Mouse (Mus musculus) embryonic facial prominence, embryonic 14.5 days (tissue): ENCODE data around the gene Otop2. TPM values are rescaled to one million over a fixed set of nuclear protein-coding genes. Genes with fewer than 3 reads are reported as not detected.
A peak's percentile ranks its signal among the peaks of the same experiment; 100 is the strongest.

Experiments used
- ATAC-seq: fragments of 200-750 bp; cut with Nextera tagmentation; 2 replicates; pipeline ENCODE4 v1.8.0; 2017; ENCODE audit warnings: low read depth, moderate number of reproducible peaks, moderate TSS enrichment
- DNase-seq: peaks from one replicate; pipeline ENCODE4 v3.0.0-alpha.2; 2015; ENCODE audit warnings: low spot score
- H3K27ac ChIP-seq: fragments of 300-500 bp; sonication (generic); replicated peaks from 2 replicates; pipeline ENCODE4 v1.5.1; 2014; ENCODE audit warnings: low read depth, mild to moderate bottlenecking, low read length, moderate library complexity
- H3K27me3 ChIP-seq: fragments of 300-500 bp; sonication (generic); replicated peaks from 2 replicates; pipeline ENCODE4 v1.6.1; 2014; ENCODE audit warnings: low read length; ENCODE audit not compliant: control insufficient read depth, insufficient read depth
- H3K36me3 ChIP-seq: fragments of 300-500 bp; sonication (generic); 2 replicates; pipeline ENCODE4 v1.6.1; 2014; ENCODE audit warnings: low read length, mixed read lengths; ENCODE audit not compliant: control insufficient read depth, insufficient read depth
- H3K4me1 ChIP-seq: fragments of 300-500 bp; sonication (generic); 2 replicates; pipeline ENCODE4 v1.6.1; 2014; ENCODE audit warnings: antibody characterized with exemption, low read length; ENCODE audit not compliant: control insufficient read depth, insufficient read depth
- H3K4me2 ChIP-seq: fragments of 300-500 bp; sonication (generic); 2 replicates; pipeline ENCODE4 v1.6.1; 2014; ENCODE audit warnings: low read depth, mild to moderate bottlenecking, low read length, moderate library complexity, mixed read lengths
- H3K4me3 ChIP-seq: fragments of 300-500 bp; sonication (generic); 2 replicates; pipeline ENCODE4 v1.5.1; 2014; ENCODE audit warnings: low read depth, mild to moderate bottlenecking, low read length
- H3K9ac ChIP-seq: fragments of 300-500 bp; sonication (generic); 2 replicates; pipeline ENCODE4 v1.6.1; 2014; ENCODE audit warnings: low read depth, mild to moderate bottlenecking, low read length, moderate library complexity, mixed read lengths
- H3K9me3 ChIP-seq: fragments of 300-500 bp; sonication (generic); 2 replicates; pipeline ENCODE4 v1.6.1; 2016; ENCODE audit warnings: low read length; ENCODE audit not compliant: control insufficient read depth
- WGBS: fragments of 180-500 bp; shearing (Covaris S2); extraction: QIAGEN DNeasy Blood & Tissue Kit; methylation state at CpG from one replicate; pipeline ENCODE4 v1.1.7; 2014; 5-methylcytosine and 5-hydroxymethylcytosine counted together
- polyA plus RNA-seq: library from polyadenylated mRNA; unstranded; fragments of >200 nt; fragmentation: Nextera tagmentation; extraction: Ambion mirVana; gene quantifications from 2 replicates; pipeline ENCODE4 v1.2.1, GENCODE M21; 2014

Gene Otop2
- polyA plus RNA-seq, 1 experiment from 2014 or later = not detected

DNA sequence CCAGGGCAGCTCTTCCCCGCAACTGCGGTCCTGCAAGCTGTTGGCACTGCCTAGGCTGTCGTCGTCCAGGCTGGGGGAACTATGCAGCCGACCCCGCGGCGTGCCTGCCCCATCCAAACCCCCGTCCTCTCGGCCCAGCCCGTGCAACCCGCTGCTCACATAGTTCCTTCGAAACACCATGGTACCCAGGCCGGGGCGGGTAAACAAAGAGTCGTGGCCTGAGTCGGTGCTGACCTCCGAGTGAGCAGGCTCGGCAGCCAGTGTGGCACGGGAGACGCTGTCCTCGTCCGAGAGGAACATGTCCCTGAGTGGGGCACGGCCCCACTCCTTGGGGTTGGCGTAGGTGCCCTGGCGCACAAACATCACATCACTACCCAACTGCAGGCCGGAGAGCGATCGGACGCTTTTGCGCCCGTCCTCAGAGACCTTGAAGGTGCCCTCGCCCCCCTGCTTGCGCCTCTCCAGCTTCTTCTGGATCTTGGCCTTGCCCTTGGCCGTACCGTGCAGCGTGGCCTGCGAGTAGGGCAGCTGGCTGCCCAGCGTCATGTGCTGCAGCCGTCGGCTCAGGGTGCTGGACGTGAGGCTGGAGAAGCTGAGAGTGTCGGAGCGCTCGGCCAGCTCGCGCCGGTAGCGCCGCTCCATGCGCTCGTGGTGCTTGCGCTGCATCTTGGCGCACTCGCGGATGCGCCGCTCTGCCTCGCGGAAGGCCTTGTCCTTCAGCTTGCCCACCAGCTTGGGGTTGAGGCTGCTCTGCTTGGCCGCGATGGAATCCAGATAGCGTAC, 11.5 kb downstream of the Otop2 start:
- no peak for ATAC-seq
- no peak for DNase-seq
- H3K4me1 ChIP-seq = no peaks in the 10 kb centered on the region

DNA sequence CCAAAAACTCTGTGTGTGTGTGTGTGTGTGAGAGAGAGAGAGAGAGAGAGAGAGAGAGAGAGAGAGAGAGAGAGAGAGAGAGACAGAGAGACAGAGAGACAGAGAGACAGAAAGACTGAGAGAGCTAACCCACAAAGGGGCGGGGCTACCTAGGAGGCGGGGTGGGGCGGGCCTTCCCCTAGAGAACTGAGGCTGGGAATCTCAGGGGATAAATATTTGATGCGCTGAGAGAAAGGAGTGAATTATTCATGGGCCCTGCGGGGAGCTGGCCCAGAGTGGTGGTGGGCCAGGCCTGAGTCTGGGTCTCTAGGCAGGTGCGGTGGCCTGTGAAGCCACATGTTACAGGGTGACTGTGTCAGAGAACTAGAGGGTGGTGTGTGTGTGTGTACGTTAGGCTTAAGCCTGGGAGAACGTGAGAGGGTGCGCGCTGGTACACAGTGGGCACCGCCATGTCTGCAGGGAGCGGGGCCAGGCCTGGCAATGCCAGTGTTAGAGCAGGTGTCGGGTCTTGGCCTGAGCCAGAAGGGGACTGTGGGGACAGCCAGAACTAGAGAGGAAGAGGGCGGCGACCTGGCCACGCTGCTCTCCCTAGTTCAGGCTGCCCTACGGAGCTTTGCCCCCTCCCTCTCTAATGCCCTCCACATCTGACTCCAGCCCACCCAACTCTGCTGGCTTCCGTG, 12.9 kb downstream of the Otop2 start:
- H3K4me2 ChIP-seq = no peak overlapping the region
- no peak overlapping the region for H3K4me3 ChIP-seq
- H3K9me3 ChIP-seq = no peaks in the 10 kb centered on the region
- DNase-seq (no peak), ATAC-seq (peak; percentile 19; the same call in 1 of the 2 replicates)
- H3K27me3 ChIP-seq = peaks cover 99% of the 10 kb centered on the region
- H3K4me1 ChIP-seq = no peaks in the 10 kb centered on the region
- H3K9ac ChIP-seq = no peak overlapping the region
- no peak overlapping the region for H3K27ac ChIP-seq
- no peaks in the 10 kb centered on the region for H3K36me3 ChIP-seq
- 10% methylated on average over 17 of the region's 18 CpGs for whole genome bisulfite sequencing

More for the DNA sequence above, 11.5 kb downstream of the Otop2 start:
- WGBS = 13% methylated on average over 46 of the region's 63 CpGs
- Histone ChIP-seq H3K9me3 (no peaks in the 10 kb centered on the region), H3K4me2 (no peak overlapping the region), H3K27ac (no peak overlapping the region), H3K27me3 (peaks cover 95% of the 10 kb centered on the region), H3K4me3 (no peak overlapping the region), H3K36me3 (no peaks in the 10 kb centered on the region), H3K9ac (no peak overlapping the region)

DNA sequence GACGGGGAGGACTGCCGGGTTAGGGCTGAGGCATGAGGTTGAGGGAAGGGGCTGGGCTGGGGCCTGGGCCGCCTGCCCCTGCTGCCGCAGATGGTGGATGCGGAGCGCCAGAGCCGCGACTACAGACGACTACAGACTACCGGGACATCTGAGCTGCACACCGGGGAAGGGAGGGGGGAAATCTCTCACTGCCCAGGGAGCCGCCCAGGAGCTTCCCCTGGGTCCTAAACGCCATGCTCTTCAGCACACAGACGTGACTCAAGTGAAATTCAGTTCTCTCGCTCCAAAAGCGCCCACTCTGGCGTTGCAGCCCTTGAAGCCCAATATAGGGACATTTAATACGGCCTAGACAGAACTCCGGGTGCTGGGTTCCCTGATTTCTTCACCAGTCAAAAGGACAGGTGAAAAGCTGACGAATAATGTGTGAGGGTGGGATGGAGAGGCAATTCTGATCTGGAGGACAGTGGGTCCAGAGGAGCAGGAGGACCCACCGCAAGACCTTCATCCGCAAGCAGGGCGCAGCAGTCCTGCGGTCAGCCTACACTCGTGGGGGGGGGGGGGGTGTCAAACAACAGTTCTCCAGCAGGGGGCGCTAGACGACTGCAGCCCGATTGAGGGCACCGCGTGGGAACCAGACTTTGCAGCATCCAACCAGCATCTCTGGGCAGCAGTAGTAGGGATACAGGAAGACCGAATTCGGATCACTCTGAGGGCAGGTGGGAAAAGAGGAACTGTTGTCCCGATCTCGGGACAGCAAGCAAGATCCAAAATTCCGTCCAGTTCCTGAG, 15.1 kb downstream of the Otop2 start, which contains the start of gene Ush1g:
Gene Ush1g, minus strand, starts transcription at position 136 of the 788 bp plus-strand sequence.
- no peak within 1 kb of the TSS for H3K27ac ChIP-seq
- H3K4me2 ChIP-seq = 0 out of 2 replicates have a peak within 1 kb of the TSS, but pooled peaks have one; percentile 7
- H3K9ac ChIP-seq = peak within 1 kb of the TSS; percentile 19; the same call in 1 of the 2 replicates
- ATAC-seq (peak; percentile 70), DNase-seq (peak; percentile 56)
- peak within 1 kb of the TSS; percentile 5; the same call in 1 of the 2 replicates for H3K4me3 ChIP-seq
- WGBS = 4% methylated on average over 33 of the region's 35 CpGs
- no peaks in the 10 kb centered on the region for H3K9me3 ChIP-seq
- no peaks in the 10 kb centered on the region for H3K36me3 ChIP-seq
- peaks cover 77% of the 10 kb centered on the region for H3K27me3 ChIP-seq
- H3K4me1 ChIP-seq = no peaks in the 10 kb centered on the region

DNA sequence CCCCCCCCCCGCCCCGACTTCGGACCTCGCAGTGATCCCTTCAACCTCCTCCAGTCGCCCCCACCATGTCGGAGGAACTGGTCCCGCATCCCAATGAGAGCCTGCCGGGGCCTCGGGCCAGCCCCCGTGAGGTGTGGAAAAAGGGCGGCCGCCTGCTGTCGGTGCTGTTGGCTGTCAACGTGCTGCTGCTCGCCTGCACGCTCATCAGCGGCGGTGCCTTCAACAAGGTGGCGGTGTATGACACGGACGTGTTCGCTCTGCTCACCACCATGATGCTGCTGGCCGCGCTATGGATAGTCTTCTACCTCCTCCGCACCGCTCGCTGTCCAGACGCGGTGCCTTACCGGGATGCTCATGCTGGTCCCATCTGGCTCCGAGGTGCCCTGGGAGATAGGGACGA, 16.4 kb downstream of the Otop2 start:
- no peaks in the 10 kb centered on the region for H3K36me3 ChIP-seq
- DNase-seq = no peak
- WGBS = 19% methylated on average over 28 of the region's 32 CpGs
- H3K27ac ChIP-seq = no peak overlapping the region
- no peak overlapping the region for H3K9ac ChIP-seq
- H3K9me3 ChIP-seq = no peaks in the 10 kb centered on the region
- H3K4me1 ChIP-seq = no peaks in the 10 kb centered on the region
- no peak for ATAC-seq
- no peak overlapping the region for H3K4me3 ChIP-seq
- H3K4me2 ChIP-seq = no peak overlapping the region
- peaks cover 64% of the 10 kb centered on the region for H3K27me3 ChIP-seq

DNA sequence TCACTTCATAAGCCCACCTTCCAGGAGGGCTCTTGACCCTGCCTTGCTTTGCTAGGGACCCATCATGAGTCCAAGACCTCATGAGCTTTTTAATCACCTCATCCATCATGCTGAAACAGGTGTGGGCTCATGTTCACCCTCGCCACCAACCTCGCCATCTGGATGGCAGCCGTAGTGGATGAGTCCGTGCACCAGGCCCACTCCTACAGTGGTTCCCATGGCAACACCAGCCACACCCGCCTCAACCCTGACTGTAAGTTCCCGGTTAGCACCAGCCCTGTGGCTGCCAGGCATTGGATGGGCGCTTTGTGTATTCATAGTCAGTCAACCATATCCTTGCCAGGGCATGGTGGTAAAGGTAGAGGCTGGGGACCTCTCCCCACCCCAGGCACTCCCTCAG, 19.8 kb downstream of the Otop2 start:
- H3K9me3 ChIP-seq = no peaks in the 10 kb centered on the region
- DNase-seq (no peak), ATAC-seq (no peak)
- peaks cover 33% of the 10 kb centered on the region for H3K27me3 ChIP-seq
- WGBS = 56% methylated on average over 7 of the region's 7 CpGs
- no peaks in the 10 kb centered on the region for H3K36me3 ChIP-seq
- no peak overlapping the region for H3K4me3 ChIP-seq
- H3K4me2 ChIP-seq = no peak overlapping the region
- H3K27ac ChIP-seq = no peak overlapping the region
- no peaks in the 10 kb centered on the region for H3K4me1 ChIP-seq
- no peak overlapping the region for H3K9ac ChIP-seq

DNA sequence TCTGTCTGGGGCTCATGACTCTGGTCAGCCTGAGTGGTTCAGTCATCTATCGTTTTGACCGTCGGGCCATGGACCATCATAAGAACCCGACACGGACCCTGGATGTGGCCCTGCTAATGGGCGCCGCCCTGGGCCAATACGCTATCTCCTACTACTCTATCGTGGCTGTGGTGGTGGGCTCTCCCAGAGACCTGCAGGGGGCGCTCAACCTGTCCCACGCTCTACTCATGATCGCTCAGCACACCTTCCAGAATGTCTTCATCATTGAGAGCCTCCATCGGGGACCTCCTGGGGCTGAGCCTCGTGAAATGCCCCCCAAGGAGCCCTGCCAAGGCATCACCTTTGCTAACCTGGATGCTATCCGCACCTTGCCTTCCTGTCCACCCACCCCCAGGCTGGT, 22.4 kb downstream of the Otop2 start:
- Histone ChIP-seq H3K4me3 (no peak overlapping the region), H3K4me1 (no peaks in the 10 kb centered on the region), H3K4me2 (no peak overlapping the region), H3K9ac (no peak overlapping the region), H3K27me3 (peaks cover 33% of the 10 kb centered on the region), H3K36me3 (no peaks in the 10 kb centered on the region), H3K9me3 (no peaks in the 10 kb centered on the region), H3K27ac (no peak overlapping the region)
- 68% methylated on average over 15 of the region's 15 CpGs for WGBS
- DNase-seq = no peak
- no peak for ATAC-seq

DNA sequence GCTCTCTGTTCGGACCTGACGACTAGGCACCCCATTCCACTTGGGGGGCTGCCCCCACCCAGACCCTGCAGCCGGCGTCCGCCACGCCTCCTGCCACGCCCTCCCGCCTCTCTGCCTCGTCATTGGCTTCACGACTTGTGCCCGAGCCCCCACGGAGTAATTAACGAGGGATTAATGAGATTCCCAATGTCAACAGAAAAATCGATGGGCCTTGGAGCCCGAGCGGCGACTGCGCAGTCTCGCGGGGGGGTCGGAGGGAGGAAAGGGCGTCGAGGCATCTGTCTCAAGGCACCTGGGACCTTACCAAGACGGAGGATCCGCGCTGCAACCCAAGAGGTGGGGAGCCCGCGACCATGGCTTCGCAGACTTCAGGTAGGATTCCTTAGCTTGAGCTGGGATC, 27.6 kb downstream of the Otop2 start, which contains the start of gene Otop3:
Gene Otop3, plus strand, starts transcription at position 201 of the 400 bp plus-strand sequence.
- H3K27me3 ChIP-seq = peaks cover 50% of the 10 kb centered on the region
- H3K9me3 ChIP-seq = no peaks in the 10 kb centered on the region
- no peak within 1 kb of the TSS for H3K27ac ChIP-seq
- H3K4me1 ChIP-seq = no peaks in the 10 kb centered on the region
- H3K4me3 ChIP-seq = no peak within 1 kb of the TSS
- ATAC-seq (no peak), DNase-seq (no peak)
- H3K9ac ChIP-seq = no peak within 1 kb of the TSS
- peak within 1 kb of the TSS; percentile 45 for H3K4me2 ChIP-seq
- 5% methylated on average over 26 of the region's 29 CpGs for WGBS
- H3K36me3 ChIP-seq = no peaks in the 10 kb centered on the region

DNA sequence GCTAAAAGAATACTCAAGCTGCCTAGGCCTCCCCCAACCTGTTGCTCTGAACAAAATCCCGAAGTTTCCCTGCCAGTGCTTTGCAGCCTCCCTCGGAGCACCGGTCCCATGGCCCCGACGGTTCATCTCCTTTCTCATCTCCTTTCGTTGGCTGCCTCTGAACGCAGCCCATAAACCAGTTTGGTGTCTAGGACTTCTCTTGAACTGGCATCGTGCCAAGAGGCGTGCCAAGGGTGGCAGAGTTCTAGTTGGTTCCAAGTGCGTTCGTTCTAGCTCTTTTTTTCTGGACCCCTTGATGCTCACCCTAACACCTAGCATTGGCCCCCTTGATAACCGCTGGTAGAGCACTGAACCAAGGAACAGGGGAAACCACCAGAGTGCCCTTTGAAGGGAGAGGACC, 28.3 kb downstream of the Otop2 start:
- Histone ChIP-seq H3K4me1 (no peaks in the 10 kb centered on the region), H3K4me2 (no peak overlapping the region; the same call in 1 of the 2 replicates), H3K27ac (no peak overlapping the region), H3K9me3 (no peaks in the 10 kb centered on the region), H3K27me3 (peaks cover 50% of the 10 kb centered on the region), H3K9ac (no peak overlapping the region), H3K4me3 (no peak overlapping the region), H3K36me3 (no peaks in the 10 kb centered on the region)
- ATAC-seq (no peak), DNase-seq (no peak)
- WGBS = 57% methylated on average over 12 of the region's 12 CpGs
